Mouse (Mus musculus) forebrain, embryonic 14.5 days (tissue): ENCODE data around the gene Dimt1. TPM values are rescaled to one million over a fixed set of nuclear protein-coding genes. Genes with fewer than 3 reads are reported as not detected.
"Not testable (repeated sequence)": the region's sequence is repeated elsewhere in the genome, so short reads cannot be mapped to it uniquely, and the experiment has no call there.

ENCODE experiments used
- ATAC-seq: fragments of 200-750 bp; cut with Nextera tagmentation; 2 replicates; pipeline ENCODE4 v1.8.0; 2017; ENCODE audit warnings: mild to moderate bottlenecking, moderate library complexity
- DNase-seq: peaks from one replicate; pipeline ENCODE4 v3.0.0-alpha.2; 2015; ENCODE audit warnings: low spot score
- H3K27ac ChIP-seq: fragments of 300-500 bp; sonication (generic); 2 replicates; pipeline ENCODE4 v1.5.1; 2014; ENCODE audit warnings: low read depth, mild to moderate bottlenecking, control low read depth, low read length, moderate library complexity
- H3K27me3 ChIP-seq: fragments of 300-500 bp; sonication (generic); replicated peaks from 2 replicates; pipeline ENCODE4 v1.6.1; 2014; ENCODE audit warnings: low read length, control low read depth, mixed read lengths; ENCODE audit not compliant: control insufficient read depth, insufficient read depth
- H3K36me3 ChIP-seq: fragments of 300-500 bp; sonication (generic); 2 replicates; pipeline ENCODE4 v1.6.1; 2014; ENCODE audit warnings: low read length, control low read depth; ENCODE audit not compliant: control insufficient read depth, insufficient read depth
- H3K4me1 ChIP-seq: fragments of 300-500 bp; sonication (generic); 2 replicates; pipeline ENCODE4 v1.6.1; 2014; ENCODE audit warnings: antibody characterized with exemption, low read length, control low read depth; ENCODE audit not compliant: control insufficient read depth, insufficient read depth
- H3K4me2 ChIP-seq: fragments of 300-500 bp; sonication (generic); 2 replicates; pipeline ENCODE4 v1.6.1; 2014; ENCODE audit warnings: mild to moderate bottlenecking, control low read depth, low read length
- H3K4me3 ChIP-seq: fragments of 300-500 bp; sonication (generic); 2 replicates; pipeline ENCODE4 v1.5.1; 2014; ENCODE audit warnings: low read depth, low read length, control low read depth
- H3K9ac ChIP-seq: fragments of 300-500 bp; sonication (generic); 2 replicates; pipeline ENCODE4 v1.6.1; 2014; ENCODE audit warnings: mild to moderate bottlenecking, low read length, control low read depth, moderate library complexity
- H3K9me3 ChIP-seq: fragments of 300-500 bp; sonication (generic); replicated peaks from 2 replicates; pipeline ENCODE4 v1.6.1; 2016; ENCODE audit warnings: low read length, control low read depth, mixed read lengths; ENCODE audit not compliant: control insufficient read depth
- WGBS: fragments of 180-500 bp; shearing (Covaris S2); extraction: QIAGEN DNeasy Blood & Tissue Kit; methylation state at CpG from one replicate; pipeline ENCODE4 v1.1.7; 2014; 5-methylcytosine and 5-hydroxymethylcytosine counted together
- polyA plus RNA-seq: library from polyadenylated mRNA; unstranded; fragments of >200 nt; fragmentation: Nextera tagmentation; extraction: Ambion mirVana; gene quantifications from 2 replicates; pipeline ENCODE4 v1.2.1, GENCODE M21; 2014

Gene Dimt1
- polyA plus RNA-seq, 1 experiment from 2014 or later = 47.6 TPM

- Histone ChIP-seq H3K9me3 (no peaks in the 10 kb centered on the region), H3K36me3 (peaks cover 25% of the 10 kb centered on the region), H3K9ac (peak overlapping the region; percentile 91), H3K4me2 (peak overlapping the region; percentile 70), H3K4me1 (peaks cover 9% of the 10 kb centered on the region), H3K4me3 (peak overlapping the region; percentile 93), H3K27ac (no peak overlapping the region), H3K27me3 (no peaks in the 10 kb centered on the region)
- DNase-seq (no peak), ATAC-seq (no peak)
- 3% methylated on average over 6 of the region's 6 CpGs for WGBS
These were observed 656 bp downstream of the Dimt1 start for GRCm38 (mm10) chr13:106947583-106947982.

- ATAC-seq (no peak), DNase-seq (no peak)
- WGBS = 94% methylated on average over 3 of the region's 3 CpGs
- H3K27me3 ChIP-seq = no peaks in the 10 kb centered on the region
- H3K4me2 ChIP-seq = no peak overlapping the region
- no peaks in the 10 kb centered on the region for H3K4me1 ChIP-seq
- no peak overlapping the region for H3K9ac ChIP-seq
- H3K36me3 ChIP-seq = peaks cover 65% of the 10 kb centered on the region
- no peak overlapping the region for H3K27ac ChIP-seq
- no peaks in the 10 kb centered on the region for H3K9me3 ChIP-seq
- H3K4me3 ChIP-seq = no peak overlapping the region
These were observed 8.0 kb downstream of the Dimt1 start for GRCm38 (mm10) chr13:106954880-106955279.

- no peak overlapping the region for H3K4me3 ChIP-seq
- no peaks in the 10 kb centered on the region for H3K27me3 ChIP-seq
- H3K9ac ChIP-seq = no peak overlapping the region
- 85% methylated on average over 4 of the region's 4 CpGs for WGBS
- H3K4me1 ChIP-seq = no peaks in the 10 kb centered on the region
- no peaks in the 10 kb centered on the region for H3K9me3 ChIP-seq
- no peak overlapping the region for H3K27ac ChIP-seq
- H3K36me3 ChIP-seq = peaks cover 65% of the 10 kb centered on the region
- DNase-seq (no peak), ATAC-seq (no peak)
- no peak overlapping the region for H3K4me2 ChIP-seq
These were observed 10.6 kb downstream of the Dimt1 start for GRCm38 (mm10) chr13:106957554-106957953.

GRCm38 (mm10) chr13:106958286-106958685, 11.4 kb downstream of the Dimt1 start:
- peaks cover 67% of the 10 kb centered on the region for H3K36me3 ChIP-seq
- 93% methylated on average over 3 of the region's 3 CpGs for WGBS
- H3K4me2 ChIP-seq = no peak overlapping the region
- DNase-seq (no peak), ATAC-seq (no peak)
- no peak overlapping the region for H3K4me3 ChIP-seq
- no peaks in the 10 kb centered on the region for H3K27me3 ChIP-seq
- no peak overlapping the region for H3K27ac ChIP-seq
- H3K4me1 ChIP-seq = no peaks in the 10 kb centered on the region
- H3K9ac ChIP-seq = no peak overlapping the region
- H3K9me3 ChIP-seq = no peaks in the 10 kb centered on the region

GRCm38 (mm10) chr13:106960557-106960956, 13.6 kb downstream of the Dimt1 start:
- DNase-seq = no peak
- ATAC-seq = no peak
- WGBS = 90% methylated on average over 3 of the region's 3 CpGs

GRCm38 (mm10) chr13:106961496-106961895, 14.6 kb downstream of the Dimt1 start:
- Histone ChIP-seq H3K9me3 (no peaks in the 10 kb centered on the region), H3K4me1 (no peaks in the 10 kb centered on the region), H3K36me3 (peaks cover 58% of the 10 kb centered on the region), H3K9ac (no peak overlapping the region), H3K4me2 (no peak overlapping the region), H3K27ac (no peak overlapping the region), H3K27me3 (no peaks in the 10 kb centered on the region), H3K4me3 (no peak overlapping the region)
- WGBS = 95% methylated on average over 4 of the region's 4 CpGs
- no peak for ATAC-seq
- DNase-seq = no peak

More at GRCm38 (mm10) chr13:106960557-106960956, 13.6 kb downstream of the Dimt1 start:
- Histone ChIP-seq H3K9me3 (no peaks in the 10 kb centered on the region), H3K4me2 (no peak overlapping the region), H3K4me1 (no peaks in the 10 kb centered on the region), H3K27ac (no peak overlapping the region), H3K27me3 (no peaks in the 10 kb centered on the region), H3K36me3 (peaks cover 63% of the 10 kb centered on the region), H3K9ac (no peak overlapping the region), H3K4me3 (no peak overlapping the region)

- Histone ChIP-seq H3K36me3 (peaks cover 16% of the 10 kb centered on the region), H3K4me3 (no peak overlapping the region), H3K4me1 (no peaks in the 10 kb centered on the region), H3K4me2 (no peak overlapping the region), H3K27me3 (no peaks in the 10 kb centered on the region), H3K27ac (no peak overlapping the region), H3K9ac (no peak overlapping the region), H3K9me3 (no peaks in the 10 kb centered on the region)
- 91% methylated on average over 2 of the region's 2 CpGs for WGBS
- no peak for DNase-seq
- ATAC-seq = no peak
These were observed 50.0 kb downstream of the Dimt1 start for GRCm38 (mm10) chr13:106996891-106997290.

GRCm38 (mm10) chr13:106997557-106997956, 50.6 kb downstream of the Dimt1 start:
- H3K4me1 ChIP-seq, DNase-seq, H3K4me2 ChIP-seq, H3K4me3 ChIP-seq, ATAC-seq, H3K36me3 ChIP-seq, H3K27me3 ChIP-seq, H3K9me3 ChIP-seq, H3K27ac ChIP-seq, H3K9ac ChIP-seq: not testable (repeated sequence)
- 100% methylated on average over 4 of the region's 4 CpGs for WGBS

GRCm38 (mm10) chr13:106998026-106998425, 51.1 kb downstream of the Dimt1 start:
- no peak overlapping the region for H3K4me2 ChIP-seq
- DNase-seq (no peak), ATAC-seq (no peak)
- peaks cover 5% of the 10 kb centered on the region; the same call in 1 of the 2 replicates for H3K36me3 ChIP-seq
- no peak overlapping the region for H3K9ac ChIP-seq
- no peaks in the 10 kb centered on the region for H3K4me1 ChIP-seq
- H3K9me3 ChIP-seq = no peaks in the 10 kb centered on the region
- no peak overlapping the region for H3K27ac ChIP-seq
- WGBS = 91% methylated on average over 2 of the region's 2 CpGs
- H3K27me3 ChIP-seq = no peaks in the 10 kb centered on the region
- no peak overlapping the region for H3K4me3 ChIP-seq
